Mouse (Mus musculus): ENCODE measurements around the gene Bcas3. TPM values are rescaled to one million over a fixed set of nuclear protein-coding genes. Genes with fewer than 3 reads are reported as not detected.
A peak's percentile ranks its signal among the peaks of the same experiment; 100 is the strongest.

The Bcas3 gene
- total and polyA plus RNA-seq, 2 experiments from 2014 or later: 31.6 to 32.3 TPM

GRCm38 (mm10) chr11:85367823-85368222 is 14.9 kb downstream of the Bcas3 start:
- no peak for TF ChIP-seq CTCF (IDR thresholded peaks at IDR 0.05; ENCODE audit: low read depth)
- Histone ChIP-seq H3K9ac (replicated peaks; ENCODE audit: low read length) (no peak overlapping the region), H3K27me3 (ENCODE audit: insufficient read depth, low read length) (no peaks in the 10 kb centered on the region), H3K27ac (no peak overlapping the region), H3K4me3 (ENCODE audit: low read length) (no peak overlapping the region), H3K36me3 (ENCODE audit: insufficient read depth, low read length) (peaks cover 17% of the 10 kb centered on the region; the same call in 1 of the 2 replicates), H3K4me2 (ENCODE audit: low read depth, low read length) (no peak overlapping the region), H3K4me1 (ENCODE audit: insufficient read depth, low read length) (no peaks in the 10 kb centered on the region), H3K9me3 (ENCODE audit: low read length) (no peaks in the 10 kb centered on the region)
- WGBS: 41% methylated on average over 3 of the region's 3 CpGs
- DNase-seq (ENCODE audit: low spot score) (no peak), ATAC-seq (no peak)

- Histone ChIP-seq H3K36me3 (ENCODE audit: insufficient read depth, low read length) (no peaks in the 10 kb centered on the region), H3K27ac (no peak overlapping the region), H3K9ac (replicated peaks; ENCODE audit: low read length) (no peak overlapping the region), H3K4me2 (ENCODE audit: low read depth, low read length) (no peak overlapping the region), H3K27me3 (ENCODE audit: insufficient read depth, low read length) (no peaks in the 10 kb centered on the region), H3K9me3 (ENCODE audit: low read length) (no peaks in the 10 kb centered on the region), H3K4me1 (ENCODE audit: insufficient read depth, low read length) (no peaks in the 10 kb centered on the region), H3K4me3 (ENCODE audit: low read length) (no peak overlapping the region)
- WGBS: 86% methylated on average over 3 of the region's 3 CpGs
- DNase-seq (ENCODE audit: low spot score): no peak
- ATAC-seq: no peak
- TF ChIP-seq CTCF (IDR thresholded peaks at IDR 0.05; ENCODE audit: low read depth): no peak
Measured at GRCm38 (mm10) chr11:85379091-85379490, 26.1 kb downstream of the Bcas3 start.

- H3K4me3 ChIP-seq (ENCODE audit: low read length): no peak overlapping the region
- no peaks in the 10 kb centered on the region for H3K36me3 ChIP-seq (ENCODE audit: insufficient read depth, low read length)
- no peak overlapping the region for H3K9ac ChIP-seq (replicated peaks; ENCODE audit: low read length)
- ATAC-seq (no peak), DNase-seq (ENCODE audit: low spot score) (no peak)
- WGBS: 9% methylated on average over 1 of the region's 1 CpGs
- no peak overlapping the region for H3K4me2 ChIP-seq (ENCODE audit: low read depth, low read length)
- TF ChIP-seq CTCF (IDR thresholded peaks at IDR 0.05; ENCODE audit: low read depth): peak; percentile 25; the same call in 1 of the 2 replicates
- no peaks in the 10 kb centered on the region for H3K4me1 ChIP-seq (ENCODE audit: insufficient read depth, low read length)
- no peaks in the 10 kb centered on the region for H3K27me3 ChIP-seq (ENCODE audit: insufficient read depth, low read length)
- H3K27ac ChIP-seq: no peak overlapping the region
- no peaks in the 10 kb centered on the region for H3K9me3 ChIP-seq (ENCODE audit: low read length)
Measured at GRCm38 (mm10) chr11:85380046-85380445, 27.1 kb downstream of the Bcas3 start.

- H3K27me3 ChIP-seq (ENCODE audit: insufficient read depth, low read length): no peaks in the 10 kb centered on the region
- no peak overlapping the region for H3K4me2 ChIP-seq (ENCODE audit: low read depth, low read length)
- 16% methylated on average over 4 of the region's 4 CpGs for WGBS
- no peak overlapping the region for H3K27ac ChIP-seq
- H3K4me3 ChIP-seq (ENCODE audit: low read length): no peak overlapping the region
- no peak overlapping the region for H3K9ac ChIP-seq (replicated peaks; ENCODE audit: low read length)
- H3K9me3 ChIP-seq (ENCODE audit: low read length): no peaks in the 10 kb centered on the region
- ATAC-seq (peak; percentile 70; the same call in 1 of the 2 replicates), DNase-seq (ENCODE audit: low spot score) (peak; percentile 83)
- H3K4me1 ChIP-seq (ENCODE audit: insufficient read depth, low read length): no peaks in the 10 kb centered on the region
- TF ChIP-seq CTCF (IDR thresholded peaks at IDR 0.05; ENCODE audit: low read depth): peak; percentile 94
- no peaks in the 10 kb centered on the region for H3K36me3 ChIP-seq (ENCODE audit: insufficient read depth, low read length)
Measured at GRCm38 (mm10) chr11:85382055-85382454, 29.1 kb downstream of the Bcas3 start.

- Histone ChIP-seq H3K4me3 (ENCODE audit: low read length) (no peak overlapping the region), H3K9ac (replicated peaks; ENCODE audit: low read length) (no peak overlapping the region), H3K27me3 (ENCODE audit: insufficient read depth, low read length) (no peaks in the 10 kb centered on the region), H3K36me3 (ENCODE audit: insufficient read depth, low read length) (no peaks in the 10 kb centered on the region), H3K4me2 (ENCODE audit: low read depth, low read length) (no peak overlapping the region), H3K4me1 (ENCODE audit: insufficient read depth, low read length) (no peaks in the 10 kb centered on the region), H3K9me3 (ENCODE audit: low read length) (no peaks in the 10 kb centered on the region), H3K27ac (no peak overlapping the region)
- no peak for DNase-seq (ENCODE audit: low spot score)
- ATAC-seq: no peak
- TF ChIP-seq CTCF (IDR thresholded peaks at IDR 0.05; ENCODE audit: low read depth): no peak
- 88% methylated on average over 7 of the region's 7 CpGs for WGBS
Measured at GRCm38 (mm10) chr11:85383975-85384821, 31.2 kb downstream of the Bcas3 start.

- peak overlapping the region; percentile 51; the same call in 1 of the 2 replicates for H3K27ac ChIP-seq
- H3K36me3 ChIP-seq (ENCODE audit: insufficient read depth, low read length): no peaks in the 10 kb centered on the region
- no peaks in the 10 kb centered on the region for H3K4me1 ChIP-seq (ENCODE audit: insufficient read depth, low read length)
- no peak overlapping the region for H3K9ac ChIP-seq (replicated peaks; ENCODE audit: low read length)
- peak; percentile 56; the same call in 1 of the 2 replicates for ATAC-seq
- H3K9me3 ChIP-seq (ENCODE audit: low read length): no peaks in the 10 kb centered on the region
- H3K4me3 ChIP-seq (ENCODE audit: low read length): no peak overlapping the region
- DNase-seq (ENCODE audit: low spot score): peak; percentile 28
- peak overlapping the region; percentile 25; the same call in 1 of the 2 replicates for H3K4me2 ChIP-seq (ENCODE audit: low read depth, low read length)
- peak; percentile 26; the same call in 1 of the 2 replicates for TF ChIP-seq CTCF (IDR thresholded peaks at IDR 0.05; ENCODE audit: low read depth)
- WGBS: 35% methylated on average over 12 of the region's 12 CpGs
- H3K27me3 ChIP-seq (ENCODE audit: insufficient read depth, low read length): no peaks in the 10 kb centered on the region
Measured at GRCm38 (mm10) chr11:85392179-85392863, 39.4 kb downstream of the Bcas3 start.
